20 mouse cellular contexts compared by ENCODE assay signal in genomic region chr3:126671292-126671691, GRCm38 (mm10).
DNase-seq lines count a peak whose midpoint lies in the region; ATAC-seq and TF ChIP-seq lines count a peak whose summit lies in the region.
"Had no signal": no experiment of that assay in that cellular context is flagged by ENCODE, and none has a peak within 500 bp of the region (broad histone marks: within the 10 kb centered on the region; RNA-seq: fewer than 3 reads in every experiment).

No protein-coding gene starts in this region.

- no peaks in the 10 kb centered on the region for H3K9me3 ChIP-seq in heart, embryonic 16.5 days (replicated peaks; ENCODE audit: control insufficient read depth, low read length)
- no peaks in the 10 kb centered on the region for H3K9me3 ChIP-seq in kidney, postnatal 0 days (replicated peaks; ENCODE audit: low read length)
- no peaks in the 10 kb centered on the region for H3K9me3 ChIP-seq in limb, embryonic 12.5 days
- H3K9me3 ChIP-seq in midbrain, embryonic 16.5 days (replicated peaks; ENCODE audit: control insufficient read depth, low read length, poor library complexity, severe bottlenecking) = no peaks in the 10 kb centered on the region
- H3K9me3 ChIP-seq: heart, embryonic 13.5 days; hindbrain, embryonic 12.5 days; megakaryocyte, embryonic 14.5 days; stomach, embryonic 15.5 days had no signal

- no peak overlapping the region for H3K27ac ChIP-seq in heart, embryonic 16.5 days (ENCODE audit: low read length)
- peak overlapping the region; percentile 64 for H3K27ac ChIP-seq in kidney, postnatal 0 days
- no peak overlapping the region for H3K27ac ChIP-seq in limb, embryonic 12.5 days
- H3K27ac ChIP-seq in midbrain, embryonic 16.5 days (ENCODE audit: low read length) = no peak overlapping the region
- H3K27ac ChIP-seq: heart, embryonic 13.5 days; hindbrain, embryonic 12.5 days; stomach, embryonic 15.5 days had no signal

- H3K36me3 ChIP-seq in heart, embryonic 16.5 days (ENCODE audit: control insufficient read depth, insufficient read depth) = no peaks in the 10 kb centered on the region
- no peaks in the 10 kb centered on the region for H3K36me3 ChIP-seq in kidney, postnatal 0 days (ENCODE audit: insufficient read depth, low read length)
- no peaks in the 10 kb centered on the region for H3K36me3 ChIP-seq in limb, embryonic 12.5 days
- H3K36me3 ChIP-seq in midbrain, embryonic 16.5 days (ENCODE audit: control insufficient read depth, insufficient read depth, low read length) = no peaks in the 10 kb centered on the region
- H3K36me3 ChIP-seq: heart, embryonic 13.5 days; hindbrain, embryonic 12.5 days; stomach, embryonic 15.5 days had no signal

- H3K4me3 ChIP-seq in heart, embryonic 16.5 days (ENCODE audit: low read length) = no peak overlapping the region
- H3K4me3 ChIP-seq in kidney, postnatal 0 days (replicated peaks; ENCODE audit: low read depth, low read length) = no peak overlapping the region
- H3K4me3 ChIP-seq in limb, embryonic 12.5 days (replicated peaks) = no peak overlapping the region
- no peak overlapping the region for H3K4me3 ChIP-seq in midbrain, embryonic 16.5 days (ENCODE audit: low read depth, low read length)
- H3K4me3 ChIP-seq: heart, embryonic 13.5 days; hindbrain, embryonic 12.5 days; megakaryocyte, embryonic 14.5 days; stomach, embryonic 15.5 days had no signal

- no peak overlapping the region for H3K4me2 ChIP-seq in heart, embryonic 16.5 days (ENCODE audit: low read depth, low read length)
- H3K4me2 ChIP-seq in kidney, postnatal 0 days (ENCODE audit: low read length) = no peak overlapping the region
- peak overlapping the region; percentile 28; the same call in 1 of the 2 replicates for H3K4me2 ChIP-seq in limb, embryonic 12.5 days
- no peak overlapping the region for H3K4me2 ChIP-seq in midbrain, embryonic 16.5 days (ENCODE audit: low read length)
- H3K4me2 ChIP-seq: heart, embryonic 13.5 days; hindbrain, embryonic 12.5 days; stomach, embryonic 15.5 days had no signal

- DNase-seq in heart, postnatal 4 days = no peak
- DNase-seq in kidney, postnatal 0 days (ENCODE audit: low spot score) = no peak
- no peak for DNase-seq in kidney, postnatal 10 days
- DNase-seq: B cell, adult 2 months; cerebellum, adult 18-20 months; cerebellum, postnatal 25 days; embryo, embryonic 11 days; forebrain, postnatal 0 days; liver; liver, postnatal 0 days; right cerebral cortex, postnatal 25 days; thymus, adult 18-20 months had no signal

- 63% methylated on average over 6 of the region's 6 CpGs for WGBS in heart, embryonic 16.5 days
- WGBS in kidney, postnatal 0 days = 35% methylated on average over 6 of the region's 6 CpGs
- WGBS in limb, embryonic 12.5 days = 17% methylated on average over 6 of the region's 6 CpGs
- WGBS in midbrain, embryonic 16.5 days = 32% methylated on average over 6 of the region's 6 CpGs

- H3K4me1 ChIP-seq in heart, embryonic 16.5 days (ENCODE audit: control insufficient read depth, insufficient read depth, low read length) = peaks cover 43% of the 10 kb centered on the region
- peaks cover 16% of the 10 kb centered on the region for H3K4me1 ChIP-seq in kidney, postnatal 0 days (replicated peaks; ENCODE audit: insufficient read depth, low read length)
- H3K4me1 ChIP-seq in limb, embryonic 12.5 days (replicated peaks) = peaks cover 33% of the 10 kb centered on the region
- peaks cover 24% of the 10 kb centered on the region for H3K4me1 ChIP-seq in midbrain, embryonic 16.5 days (ENCODE audit: control insufficient read depth, insufficient read depth, low read length)
- H3K4me1 ChIP-seq: megakaryocyte, embryonic 14.5 days had no signal

- H3K27me3 ChIP-seq in heart, embryonic 16.5 days (ENCODE audit: control insufficient read depth, insufficient read depth, low read length) = no peaks in the 10 kb centered on the region
- H3K27me3 ChIP-seq in kidney, postnatal 0 days (ENCODE audit: insufficient read depth, low read length) = no peaks in the 10 kb centered on the region
- H3K27me3 ChIP-seq in limb, embryonic 12.5 days = no peaks in the 10 kb centered on the region
- H3K27me3 ChIP-seq in midbrain, embryonic 16.5 days (ENCODE audit: control insufficient read depth, insufficient read depth, low read depth, low read length) = no peaks in the 10 kb centered on the region
- H3K27me3 ChIP-seq: heart, embryonic 13.5 days; hindbrain, embryonic 12.5 days; megakaryocyte, embryonic 14.5 days; stomach, embryonic 15.5 days had no signal

- TF ChIP-seq CTCF in kidney, postnatal 0 days (IDR thresholded peaks at IDR 0.05; ENCODE audit: low read depth) = no peak

- no peak for ATAC-seq in heart, embryonic 16.5 days (replicated peaks; ENCODE audit: extremely low read depth, insufficient read depth, low FRiP score)
- ATAC-seq in kidney, postnatal 0 days (replicated peaks; ENCODE audit: low FRiP score, low read depth) = no peak
- peak; percentile 52; the same call in 1 of the 2 replicates for ATAC-seq in limb, embryonic 12.5 days (ENCODE audit: insufficient number of reproducible peaks, insufficient read depth, low FRiP score, low TSS enrichment, low read depth)
- ATAC-seq in midbrain, embryonic 16.5 days = no peak
- no peak for ATAC-seq in CD4-positive, CD25-positive, alpha-beta regulatory T cell, adult 4 months
- ATAC-seq: forebrain, postnatal 0 days; liver, postnatal 0 days had no signal

- H3K9ac ChIP-seq in heart, embryonic 16.5 days (ENCODE audit: low read length) = 0 out of 2 replicates have a peak overlapping the region, but pooled peaks have one; percentile 41
- no peak overlapping the region for H3K9ac ChIP-seq in kidney, postnatal 0 days (ENCODE audit: low read depth, low read length)
- no peak overlapping the region for H3K9ac ChIP-seq in limb, embryonic 12.5 days (replicated peaks)
- 0 out of 2 replicates have a peak overlapping the region, but pooled peaks have one; percentile 10 for H3K9ac ChIP-seq in midbrain, embryonic 16.5 days (ENCODE audit: low read depth, low read length)
- H3K9ac ChIP-seq: forebrain, postnatal 0 days; heart, embryonic 13.5 days; hindbrain, embryonic 12.5 days; liver, postnatal 0 days; stomach, embryonic 15.5 days had no signal

Comparison
In these comparisons a context has a peak if more than half of its experiments do, and no peak if none do; other contexts are left out.
1. H3K9ac ChIP-seq: peak in heart, embryonic 16.5 days (single experiment) and midbrain, embryonic 16.5 days (single experiment); none in kidney, postnatal 0 days (single experiment) and limb, embryonic 12.5 days (single experiment).